Mouse (Mus musculus) CH12.LX (cell line): ENCODE results near the gene Rundc3a. TPM values are rescaled to one million over a fixed set of nuclear protein-coding genes. Genes with fewer than 3 reads are reported as not detected.

Source experiments
- DNase-seq: peaks from one replicate; pipeline ENCODE4 v3.0.0-alpha.2; 2013; ENCODE audit errors: extremely low read depth
- H3K27ac ChIP-seq: 2 replicates; pipeline ENCODE4 v1.5.1; 2012; ENCODE audit warnings: low read depth, mild to moderate bottlenecking, control low read depth, moderate library complexity; ENCODE audit not compliant: insufficient read depth
- H3K27me3 ChIP-seq: replicated peaks from 2 replicates; pipeline ENCODE3; 2012; ENCODE audit warnings: inconsistent platforms
- H3K36me3 ChIP-seq, 2 experiments: replicated peaks in 1 of 2; 2 replicates each; pipeline versions ENCODE3 to v1.6.1; 2012; ENCODE audit warnings: inconsistent platforms in 1 of 2, low read length in 1 of 2, mild to moderate bottlenecking in 1 of 2, mixed read lengths in 1 of 2, moderate library complexity in 1 of 2; ENCODE audit not compliant: control insufficient read depth in 1 of 2, insufficient read depth in 1 of 2
- H3K4me1 ChIP-seq, 2 experiments: 2 replicates each; pipeline ENCODE4 v1.6.1; 2012; ENCODE audit warnings: inconsistent platforms in 1 of 2, moderate library complexity in 1 of 2; ENCODE audit not compliant: insufficient read depth in 2 of 2, control insufficient read depth in 1 of 2
- H3K4me2 ChIP-seq: 2 replicates; pipeline ENCODE4 v1.6.1; 2012; ENCODE audit warnings: low read depth, mild to moderate bottlenecking, control low read depth; ENCODE audit not compliant: poor library complexity, insufficient read depth, severe bottlenecking
- H3K4me3 ChIP-seq, 3 experiments: fragments of 150-350 bp in 1 of 3; sonication (generic) in 1 of 3; replicated peaks in 1 of 3; 2 replicates each; pipeline versions ENCODE3 to v1.5.1; 2011 to 2012; ENCODE audit warnings: low read depth in 2 of 3, low read length in 2 of 3, mild to moderate bottlenecking in 2 of 3, moderate library complexity in 2 of 3, control low read depth in 1 of 3, improper control_type of control experiment in 1 of 3, inconsistent platforms in 1 of 3, mixed read lengths in 1 of 3; ENCODE audit not compliant: poor library complexity in 1 of 3
- H3K79me2 ChIP-seq: replicated peaks from 2 replicates; pipeline ENCODE4 v1.6.1; 2012; ENCODE audit warnings: mild to moderate bottlenecking, moderate library complexity; ENCODE audit not compliant: control insufficient read depth, poor library complexity, insufficient read depth, severe bottlenecking; ENCODE audit errors: extremely low read depth
- H3K9ac ChIP-seq: 2 replicates; pipeline ENCODE4 v1.6.1; 2012; ENCODE audit warnings: low read depth, mild to moderate bottlenecking, control low read depth, moderate library complexity; ENCODE audit not compliant: insufficient read depth
- H3K9me3 ChIP-seq: replicated peaks from 2 replicates; pipeline ENCODE3; 2012; ENCODE audit warnings: low read length, inconsistent platforms, mixed read lengths
- CHD1 ChIP-seq: IDR thresholded peaks from 2 replicates; pipeline ENCODE4 v1.6.1; 2012; ENCODE audit warnings: low read depth, low read length, improper control_type of control experiment, inconsistent platforms
- E2F4 ChIP-seq: IDR thresholded peaks from 2 replicates; pipeline ENCODE4 v1.6.1; 2011; ENCODE audit warnings: low read depth, low read length, improper control_type of control experiment; ENCODE audit not compliant: insufficient replicate concordance
- ELF1 ChIP-seq: IDR thresholded peaks from 2 replicates; pipeline ENCODE4 v1.6.1; 2014; ENCODE audit warnings: low read depth, mild to moderate bottlenecking, inconsistent platforms, low read length, improper control_type of control experiment
- EP300 ChIP-seq: IDR thresholded peaks from 2 replicates; pipeline ENCODE4 v1.6.1; 2011; ENCODE audit warnings: low read length, improper control_type of control experiment
- HCFC1 ChIP-seq: IDR thresholded peaks from 2 replicates; pipeline ENCODE4 v1.6.1; 2012; ENCODE audit warnings: low read depth, mild to moderate bottlenecking, inconsistent platforms, low read length, improper control_type of control experiment
- IRF4 ChIP-seq: IDR thresholded peaks from 2 replicates; pipeline ENCODE4 v1.6.1; 2014; ENCODE audit warnings: low read depth, mild to moderate bottlenecking, inconsistent platforms, low read length, improper control_type of control experiment
- MAFK ChIP-seq: IDR thresholded peaks from 2 replicates; pipeline ENCODE4 v1.6.1; 2011; ENCODE audit warnings: low read length, improper control_type of control experiment; ENCODE audit not compliant: insufficient replicate concordance
- MAZ ChIP-seq: IDR thresholded peaks from 2 replicates; pipeline ENCODE4 v1.6.1; 2012; ENCODE audit warnings: low read depth, mild to moderate bottlenecking, inconsistent platforms, low read length, improper control_type of control experiment, moderate library complexity
- MYC ChIP-seq: IDR thresholded peaks from 2 replicates; pipeline ENCODE4 v1.6.1; 2011; ENCODE audit warnings: low read depth, mild to moderate bottlenecking, improper control_type of control experiment, low read length
- NELFE ChIP-seq: IDR thresholded peaks from 2 replicates; pipeline ENCODE4 v1.6.1; 2011; ENCODE audit warnings: low read depth, low read length, improper control_type of control experiment
- POLR2AphosphoS2 ChIP-seq: IDR thresholded peaks from 2 replicates; pipeline ENCODE4 v1.6.1; 2011; ENCODE audit warnings: low read depth, low read length, improper control_type of control experiment
- RCOR1 ChIP-seq: conservative IDR thresholded peaks from 2 replicates; pipeline ENCODE4 v1.6.1; 2012; ENCODE audit warnings: low read depth, mild to moderate bottlenecking, inconsistent platforms, low read length, improper control_type of control experiment
- SMC3 ChIP-seq: IDR thresholded peaks from 2 replicates; pipeline ENCODE4 v1.6.1; 2011; ENCODE audit warnings: low read depth, low read length, improper control_type of control experiment
- TBP ChIP-seq: conservative IDR thresholded peaks from 2 replicates; pipeline ENCODE4 v1.6.1; 2011; ENCODE audit warnings: low read depth, low read length, improper control_type of control experiment
- UBTF ChIP-seq: IDR thresholded peaks from 2 replicates; pipeline ENCODE4 v1.6.1; 2012; ENCODE audit warnings: low read depth, mild to moderate bottlenecking, inconsistent platforms, low read length, improper control_type of control experiment, moderate library complexity
- USF1 ChIP-seq: IDR thresholded peaks from 2 replicates; pipeline ENCODE4 v1.6.1; 2014; ENCODE audit warnings: low read depth, mild to moderate bottlenecking, inconsistent platforms, low read length, improper control_type of control experiment
- ZC3H11A ChIP-seq: IDR thresholded peaks from 2 replicates; pipeline ENCODE4 v1.6.1; 2012; ENCODE audit warnings: low read depth, mild to moderate bottlenecking, inconsistent platforms, low read length, improper control_type of control experiment
- ZKSCAN1 ChIP-seq: IDR thresholded peaks from 2 replicates; pipeline ENCODE4 v1.6.1; 2012; ENCODE audit warnings: low read depth, inconsistent platforms, low read length, improper control_type of control experiment, borderline replicate concordance
- dilution Hi-C: fragments of 300-500 bp; cut with MboI; formaldehyde crosslinking; loops from 2 replicates; pipeline ENCODE4 v1.14.3; 2020; ENCODE audit warnings: low sequenced_read_pairs; ENCODE audit not compliant: extremely low pct_unique_long_range_greater_than_20kb, extremely low pct_ligation_motif_present
- in situ Hi-C: fragments of 300-500 bp; cut with MboI; formaldehyde crosslinking; loops from 3 replicates; pipeline ENCODE4 v1.14.3; 2019; ENCODE audit warnings: low sequenced_read_pairs, low pct_ligation_motif_present, low pct_unique_long_range_greater_than_20kb, mixed read lengths
- polyA plus RNA-seq: library from polyadenylated mRNA; unstranded; fragments of >175 nt; gene quantifications from 2 replicates; pipeline ENCODE4 v1.2.1, GENCODE M21; 2012; ENCODE audit warnings: low read depth; ENCODE audit not compliant: insufficient read length
- total RNA-seq, 2 experiments: library from RNA; depleted of rRNA; stranded (reverse); fragments of 300-350 nt in 1 of 2; fragments of >200 nt in 1 of 2; gene quantifications; 2 replicates each; pipeline ENCODE4 v1.2.3; 2012 to 2014

Gene Rundc3a
- total and polyA plus RNA-seq, 3 experiments, result 1.4 to 16.3 (median 3.3) TPM

DNA sequence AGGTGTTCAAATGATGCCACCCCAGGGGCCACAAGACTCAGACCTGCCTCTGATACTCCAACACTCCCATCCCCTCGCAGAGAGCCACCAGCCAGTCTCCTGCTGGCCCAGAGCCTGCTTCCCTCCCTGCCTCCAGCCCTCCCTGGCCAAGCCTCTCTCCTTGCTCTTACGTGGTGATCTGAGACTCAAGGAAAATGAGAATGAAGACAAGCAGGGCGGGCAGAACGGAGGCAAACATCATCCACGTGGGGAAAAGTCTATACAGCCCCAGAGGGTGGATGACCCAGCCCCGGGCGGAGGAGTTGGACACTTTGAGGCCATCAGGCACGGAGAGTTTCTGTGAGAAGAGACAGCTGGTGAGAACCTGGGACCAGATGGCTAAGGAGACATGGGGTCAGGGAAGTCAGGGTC is 40.2 kb upstream of the Rundc3a start:
- H3K4me2 ChIP-seq, result no peak overlapping the region
- H3K9ac ChIP-seq, result no peak overlapping the region
- TF ChIP-seq CHD1 (no peak), HCFC1 (no peak), NELFE (no peak), TBP (no peak), SMC3 (no peak), UBTF (no peak), MAFK (no peak), POLR2AphosphoS2 (no peak), ZKSCAN1 (no peak)
- dilution Hi-C loops (no loop called here), in situ Hi-C loops (no loop called here)
- no peaks in the 10 kb centered on the region for H3K36me3 ChIP-seq
- H3K79me2 ChIP-seq, result no peaks in the 10 kb centered on the region
- peaks cover 7 to 17% of the 10 kb centered on the region in 2 experiments for H3K4me1 ChIP-seq
- H3K27ac ChIP-seq, result no peak overlapping the region
- no peak overlapping the region for H3K4me3 ChIP-seq
- H3K9me3 ChIP-seq, result no peaks in the 10 kb centered on the region
- no peak for DNase-seq
- peaks cover 92% of the 10 kb centered on the region for H3K27me3 ChIP-seq

DNA sequence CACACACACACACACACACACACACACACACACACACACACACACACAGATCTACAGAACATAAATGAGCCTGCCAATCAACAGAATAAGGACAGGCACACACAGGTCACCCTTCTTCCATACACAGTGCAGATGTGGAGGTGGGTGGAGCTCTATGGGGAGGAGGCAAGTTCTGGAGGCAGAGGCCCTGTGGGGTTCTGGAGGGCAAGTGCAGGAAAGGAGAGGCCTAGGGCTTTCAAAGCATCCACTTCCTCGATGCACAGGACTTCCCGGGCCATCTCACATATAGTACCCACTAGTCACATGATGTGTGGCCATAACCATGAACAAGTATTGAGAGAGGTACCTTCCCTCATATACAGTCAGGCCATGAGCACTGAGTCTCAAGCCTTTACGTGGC is 37.7 kb upstream of the Rundc3a start:
- H3K9ac ChIP-seq, result no peak overlapping the region
- dilution Hi-C loops, result no loop called here
- no peaks in the 10 kb centered on the region for H3K79me2 ChIP-seq
- peaks cover 7 to 17% of the 10 kb centered on the region in 2 experiments for H3K4me1 ChIP-seq
- no peak overlapping the region for H3K4me3 ChIP-seq
- DNase-seq, result no peak
- no peak overlapping the region for H3K4me2 ChIP-seq
- peaks cover 94% of the 10 kb centered on the region for H3K27me3 ChIP-seq
- no peak overlapping the region for H3K27ac ChIP-seq
- no peaks in the 10 kb centered on the region for H3K36me3 ChIP-seq
- in situ Hi-C loops, result loop anchor here (5.0 kb wide), 1 partner anchor 33 kb away; no protein-coding TSS in a partner anchor
- H3K9me3 ChIP-seq, result no peaks in the 10 kb centered on the region
- TF ChIP-seq ZC3H11A (no peak), EP300 (no peak), MAFK (no peak), E2F4 (no peak), ELF1 (no peak), RCOR1 (no peak), MYC (no peak), SMC3 (no peak), CHD1 (no peak), NELFE (no peak), USF1 (no peak), MAZ (no peak), UBTF (no peak), IRF4 (no peak)
